Mouse (Mus musculus) midbrain, postnatal 0 days (tissue): ENCODE measurements around the gene Fbxw5. TPM values are rescaled to one million over a fixed set of nuclear protein-coding genes. Genes with fewer than 3 reads are reported as not detected.

Experiments used
- ATAC-seq: fragments of 200-750 bp; cut with Nextera tagmentation; 2 replicates; pipeline ENCODE4 v1.8.0; 2017; ENCODE audit warnings: moderate number of reproducible peaks, mild to moderate bottlenecking, moderate TSS enrichment, moderate library complexity; ENCODE audit not compliant: low FRiP score
- DNase-seq: peaks from one replicate; pipeline ENCODE4 v3.0.0-alpha.2; 2015; ENCODE audit warnings: low spot score
- H3K27ac ChIP-seq: fragments of 300-500 bp; sonication (generic); 2 replicates; pipeline ENCODE4 v1.5.1; 2014; ENCODE audit warnings: low read depth, mild to moderate bottlenecking, low read length, mixed read lengths
- H3K27me3 ChIP-seq: fragments of 300-500 bp; sonication (generic); 2 replicates; pipeline ENCODE4 v1.6.1; 2014; ENCODE audit warnings: low read length, control low read depth, mixed read lengths; ENCODE audit not compliant: insufficient read depth
- H3K36me3 ChIP-seq: fragments of 300-500 bp; sonication (generic); 2 replicates; pipeline ENCODE4 v1.6.1; 2014; ENCODE audit warnings: low read length, control low read depth, mixed read lengths; ENCODE audit not compliant: insufficient read depth
- H3K4me1 ChIP-seq: fragments of 300-500 bp; sonication (generic); 2 replicates; pipeline ENCODE4 v1.6.1; 2014; ENCODE audit warnings: mild to moderate bottlenecking, control low read depth, antibody characterized with exemption, low read length, mixed read lengths; ENCODE audit not compliant: insufficient read depth
- H3K4me2 ChIP-seq: fragments of 300-500 bp; sonication (generic); 2 replicates; pipeline ENCODE4 v1.6.1; 2014; ENCODE audit warnings: low read depth, mild to moderate bottlenecking, low read length, mixed read lengths; ENCODE audit not compliant: poor library complexity, severe bottlenecking
- H3K4me3 ChIP-seq: fragments of 300-500 bp; sonication (generic); 2 replicates; pipeline ENCODE4 v1.5.1; 2014; ENCODE audit warnings: low read depth, mild to moderate bottlenecking, low read length, moderate library complexity
- H3K9ac ChIP-seq: fragments of 300-500 bp; sonication (generic); replicated peaks from 2 replicates; pipeline ENCODE4 v1.6.1; 2014; ENCODE audit warnings: mild to moderate bottlenecking, low read length, moderate library complexity, mixed read lengths; ENCODE audit not compliant: poor library complexity, severe bottlenecking
- H3K9me3 ChIP-seq: fragments of 300-500 bp; sonication (generic); 2 replicates; pipeline ENCODE4 v1.6.1; 2016; ENCODE audit warnings: low read length, control low read depth
- CTCF ChIP-seq: IDR thresholded peaks from 2 replicates; pipeline ENCODE4 v1.5.1; 2016; ENCODE audit warnings: antibody characterized with exemption, mild to moderate bottlenecking
- WGBS: fragments of 180-500 bp; shearing (Covaris S2); extraction: QIAGEN DNeasy Blood & Tissue Kit; methylation state at CpG from one replicate; pipeline ENCODE4 v1.1.7; 2014; 5-methylcytosine and 5-hydroxymethylcytosine counted together
- polyA plus RNA-seq: library from polyadenylated mRNA; unstranded; fragments of >200 nt; fragmentation: Nextera tagmentation; extraction: Ambion mirVana; gene quantifications from 2 replicates; pipeline ENCODE4 v1.2.1, GENCODE M21; 2015
- total RNA-seq: library from RNA; depleted of rRNA; stranded (reverse); fragments of >200 nt; gene quantifications from 2 replicates; pipeline ENCODE4 v1.2.3, GENCODE M21; 2014

Fbxw5 gene
- total and polyA plus RNA-seq, 2 experiments from 2014 or later, result 106 to 148 TPM

- no peak overlapping the region for H3K4me3 ChIP-seq
- no peak overlapping the region for H3K27ac ChIP-seq
- no peak overlapping the region for H3K9ac ChIP-seq
- peaks cover 11% of the 10 kb centered on the region for H3K4me1 ChIP-seq
- no peak overlapping the region for H3K4me2 ChIP-seq
- H3K27me3 ChIP-seq, result no peaks in the 10 kb centered on the region
- DNase-seq (no peak), ATAC-seq (no peak)
- H3K36me3 ChIP-seq, result peaks cover 33% of the 10 kb centered on the region
- H3K9me3 ChIP-seq, result no peaks in the 10 kb centered on the region
- 94% methylated on average over 19 of the region's 19 CpGs for WGBS
- TF ChIP-seq CTCF, result no peak
Measured at GRCm38 (mm10) chr2:25504538-25504937, 4.0 kb downstream of the Fbxw5 start.

GRCm38 (mm10) chr2:25505000-25505399 is 4.5 kb downstream of the Fbxw5 start:
- 90% methylated on average over 1 of the region's 1 CpGs for WGBS
- Histone ChIP-seq H3K4me3 (no peak overlapping the region), H3K36me3 (peaks cover 33% of the 10 kb centered on the region), H3K27ac (no peak overlapping the region), H3K9me3 (no peaks in the 10 kb centered on the region), H3K9ac (no peak overlapping the region), H3K27me3 (no peaks in the 10 kb centered on the region), H3K4me1 (peaks cover 11% of the 10 kb centered on the region), H3K4me2 (no peak overlapping the region)
- TF ChIP-seq CTCF, result no peak
- DNase-seq (no peak), ATAC-seq (no peak)

- DNase-seq (no peak), ATAC-seq (no peak)
- peaks cover 33% of the 10 kb centered on the region for H3K36me3 ChIP-seq
- no peak overlapping the region for H3K4me2 ChIP-seq
- no peak overlapping the region for H3K27ac ChIP-seq
- H3K4me3 ChIP-seq, result no peak overlapping the region
- peaks cover 11% of the 10 kb centered on the region for H3K4me1 ChIP-seq
- WGBS, result 91% methylated on average over 4 of the region's 4 CpGs
- no peak for TF ChIP-seq CTCF
- H3K27me3 ChIP-seq, result no peaks in the 10 kb centered on the region
- H3K9me3 ChIP-seq, result no peaks in the 10 kb centered on the region
- H3K9ac ChIP-seq, result no peak overlapping the region
Measured at GRCm38 (mm10) chr2:25505860-25506259, 5.3 kb downstream of the Fbxw5 start.

- WGBS, result 44% methylated on average over 5 of the region's 5 CpGs
- peak; percentile 16 for DNase-seq
Measured at GRCm38 (mm10) chr2:25506964-25507363, 6.4 kb downstream of the Fbxw5 start.

GRCm38 (mm10) chr2:25509912-25510311 is 9.4 kb downstream of the Fbxw5 start:
- Histone ChIP-seq H3K4me1 (no peaks in the 10 kb centered on the region), H3K27ac (no peak overlapping the region), H3K4me3 (no peak overlapping the region), H3K9ac (no peak overlapping the region), H3K27me3 (no peaks in the 10 kb centered on the region), H3K36me3 (peaks cover 10% of the 10 kb centered on the region), H3K9me3 (no peaks in the 10 kb centered on the region), H3K4me2 (no peak overlapping the region)
- 69% methylated on average over 3 of the region's 3 CpGs for WGBS
- no peak for DNase-seq
- ATAC-seq, result no peak
- TF ChIP-seq CTCF, result peak; percentile 42

More at GRCm38 (mm10) chr2:25506964-25507363, 6.4 kb downstream of the Fbxw5 start:
- peak; percentile 47; the same call in 1 of the 2 replicates for TF ChIP-seq CTCF
- H3K27ac ChIP-seq, result no peak overlapping the region
- ATAC-seq, result no peak
- H3K9ac ChIP-seq, result no peak overlapping the region
- H3K27me3 ChIP-seq, result no peaks in the 10 kb centered on the region
- peaks cover 33% of the 10 kb centered on the region for H3K36me3 ChIP-seq
- no peak overlapping the region for H3K4me2 ChIP-seq
- H3K9me3 ChIP-seq, result no peaks in the 10 kb centered on the region
- no peak overlapping the region for H3K4me3 ChIP-seq
- H3K4me1 ChIP-seq, result peaks cover 3% of the 10 kb centered on the region

- WGBS, result 93% methylated on average over 9 of the region's 9 CpGs
- DNase-seq, result no peak
- H3K27me3 ChIP-seq, result no peaks in the 10 kb centered on the region
- ATAC-seq, result no peak
- no peaks in the 10 kb centered on the region for H3K4me1 ChIP-seq
- H3K36me3 ChIP-seq, result peaks cover 56% of the 10 kb centered on the region
- H3K4me2 ChIP-seq, result no peak overlapping the region
- H3K27ac ChIP-seq, result no peak overlapping the region
- no peaks in the 10 kb centered on the region for H3K9me3 ChIP-seq
- TF ChIP-seq CTCF, result no peak
- H3K4me3 ChIP-seq, result no peak overlapping the region
- no peak overlapping the region for H3K9ac ChIP-seq
Measured at GRCm38 (mm10) chr2:25526510-25527302, 26.2 kb downstream of the Fbxw5 start.
